Mouse (Mus musculus): ENCODE results near the gene Cd7. TPM values are rescaled to one million over a fixed set of nuclear protein-coding genes. Genes with fewer than 3 reads are reported as not detected.

Gene Cd7
- polyA plus RNA-seq, 1 experiment from 2014 or later = not detected

- H3K9me3 ChIP-seq (ENCODE audit: control insufficient read depth, low read length) = no peaks in the 10 kb centered on the region
- WGBS = 77% methylated on average over 3 of the region's 3 CpGs
- H3K4me2 ChIP-seq (replicated peaks; ENCODE audit: low read depth, low read length) = peak overlapping the region; percentile 39
- no peaks in the 10 kb centered on the region for H3K36me3 ChIP-seq (ENCODE audit: control insufficient read depth, insufficient read depth, low read length)
- no peak overlapping the region for H3K27ac ChIP-seq (ENCODE audit: low read depth, low read length)
- DNase-seq (ENCODE audit: low spot score) (no peak), ATAC-seq (ENCODE audit: low FRiP score) (peak; percentile 30; the same call in 1 of the 2 replicates)
- H3K4me1 ChIP-seq (replicated peaks; ENCODE audit: control insufficient read depth, insufficient read depth, low read length) = peaks cover 4% of the 10 kb centered on the region
- H3K9ac ChIP-seq (ENCODE audit: low read depth, low read length) = peak overlapping the region; percentile 64
- H3K27me3 ChIP-seq (ENCODE audit: control insufficient read depth, insufficient read depth, low read length) = no peaks in the 10 kb centered on the region
- H3K4me3 ChIP-seq (ENCODE audit: low read depth, low read length) = peak overlapping the region; percentile 96
Measured at GRCm38 (mm10) chr11:120991791-120992190, 47.4 kb downstream of the Cd7 start.

GRCm38 (mm10) chr11:120990951-120991526 is 48.2 kb downstream of the Cd7 start, which contains the start of gene Csnk1d:
TSS of gene Csnk1d (minus strand) at chr11:120991330.
- peak within 1 kb of the TSS; percentile 87 for H3K4me2 ChIP-seq (replicated peaks; ENCODE audit: low read depth, low read length)
- H3K4me1 ChIP-seq (replicated peaks; ENCODE audit: control insufficient read depth, insufficient read depth, low read length) = peaks cover 4% of the 10 kb centered on the region
- peak within 1 kb of the TSS; percentile 99 for H3K9ac ChIP-seq (ENCODE audit: low read depth, low read length)
- no peaks in the 10 kb centered on the region for H3K9me3 ChIP-seq (ENCODE audit: control insufficient read depth, low read length)
- DNase-seq (ENCODE audit: low spot score) (peak; percentile 99), ATAC-seq (ENCODE audit: low FRiP score) (peak; percentile 90)
- H3K27ac ChIP-seq (ENCODE audit: low read depth, low read length) = peak within 1 kb of the TSS; percentile 98
- H3K4me3 ChIP-seq (ENCODE audit: low read depth, low read length) = peak within 1 kb of the TSS; percentile 96
- under 1% methylated on average over 58 of the region's 59 CpGs for WGBS
- H3K36me3 ChIP-seq (ENCODE audit: control insufficient read depth, insufficient read depth, low read length) = no peaks in the 10 kb centered on the region
- H3K27me3 ChIP-seq (ENCODE audit: control insufficient read depth, insufficient read depth, low read length) = no peaks in the 10 kb centered on the region

GRCm38 (mm10) chr11:120990126-120990781 is 49.0 kb downstream of the Cd7 start:
- H3K9me3 ChIP-seq (ENCODE audit: control insufficient read depth, low read length) = no peaks in the 10 kb centered on the region
- 2% methylated on average over 22 of the region's 35 CpGs for WGBS
- peak overlapping the region; percentile 96 for H3K4me3 ChIP-seq (ENCODE audit: low read depth, low read length)
- peak overlapping the region; percentile 87 for H3K4me2 ChIP-seq (replicated peaks; ENCODE audit: low read depth, low read length)
- peak overlapping the region; percentile 99 for H3K9ac ChIP-seq (ENCODE audit: low read depth, low read length)
- no peaks in the 10 kb centered on the region for H3K36me3 ChIP-seq (ENCODE audit: control insufficient read depth, insufficient read depth, low read length)
- H3K27ac ChIP-seq (ENCODE audit: low read depth, low read length) = peak overlapping the region; percentile 98
- ATAC-seq (ENCODE audit: low FRiP score) = peak; percentile 56
- H3K4me1 ChIP-seq (replicated peaks; ENCODE audit: control insufficient read depth, insufficient read depth, low read length) = peaks cover 4% of the 10 kb centered on the region
- peak; percentile 63 for DNase-seq (ENCODE audit: low spot score)
- no peaks in the 10 kb centered on the region for H3K27me3 ChIP-seq (ENCODE audit: control insufficient read depth, insufficient read depth, low read length)

- H3K36me3 ChIP-seq (ENCODE audit: control insufficient read depth, insufficient read depth, low read length) = no peaks in the 10 kb centered on the region
- peak overlapping the region; percentile 87 for H3K4me2 ChIP-seq (replicated peaks; ENCODE audit: low read depth, low read length)
- peak overlapping the region; percentile 99 for H3K9ac ChIP-seq (ENCODE audit: low read depth, low read length)
- ATAC-seq (ENCODE audit: low FRiP score) (no peak), DNase-seq (ENCODE audit: low spot score) (peak; percentile 31)
- 43% methylated on average over 1 of the region's 1 CpGs for WGBS
- H3K4me3 ChIP-seq (ENCODE audit: low read depth, low read length) = peak overlapping the region; percentile 96
- H3K27me3 ChIP-seq (ENCODE audit: control insufficient read depth, insufficient read depth, low read length) = no peaks in the 10 kb centered on the region
- H3K4me1 ChIP-seq (replicated peaks; ENCODE audit: control insufficient read depth, insufficient read depth, low read length) = peaks cover 4% of the 10 kb centered on the region
- H3K27ac ChIP-seq (ENCODE audit: low read depth, low read length) = no peak overlapping the region
- H3K9me3 ChIP-seq (ENCODE audit: control insufficient read depth, low read length) = no peaks in the 10 kb centered on the region
Measured at GRCm38 (mm10) chr11:120989523-120989922, 49.7 kb downstream of the Cd7 start.

- Histone ChIP-seq H3K4me1 (replicated peaks; ENCODE audit: control insufficient read depth, insufficient read depth, low read length) (peaks cover 4% of the 10 kb centered on the region), H3K4me3 (ENCODE audit: low read depth, low read length) (no peak overlapping the region), H3K27me3 (ENCODE audit: control insufficient read depth, insufficient read depth, low read length) (no peaks in the 10 kb centered on the region), H3K27ac (ENCODE audit: low read depth, low read length) (no peak overlapping the region), H3K9me3 (ENCODE audit: control insufficient read depth, low read length) (no peaks in the 10 kb centered on the region), H3K4me2 (replicated peaks; ENCODE audit: low read depth, low read length) (no peak overlapping the region; the same call in 1 of the 2 replicates), H3K9ac (ENCODE audit: low read depth, low read length) (no peak overlapping the region), H3K36me3 (ENCODE audit: control insufficient read depth, insufficient read depth, low read length) (no peaks in the 10 kb centered on the region)
- ATAC-seq (ENCODE audit: low FRiP score) (no peak), DNase-seq (ENCODE audit: low spot score) (no peak)
- WGBS = 93% methylated on average over 4 of the region's 4 CpGs
Measured at GRCm38 (mm10) chr11:120988410-120988809, 50.8 kb downstream of the Cd7 start.

- H3K36me3 ChIP-seq (ENCODE audit: control insufficient read depth, insufficient read depth, low read length) = peaks cover 2% of the 10 kb centered on the region; the same call in 1 of the 2 replicates
Measured at GRCm38 (mm10) chr11:120987608-120988007, 51.6 kb downstream of the Cd7 start.

More at GRCm38 (mm10) chr11:120987608-120988007, 51.6 kb downstream of the Cd7 start:
- Histone ChIP-seq H3K4me3 (ENCODE audit: low read depth, low read length) (no peak overlapping the region), H3K27me3 (ENCODE audit: control insufficient read depth, insufficient read depth, low read length) (no peaks in the 10 kb centered on the region), H3K9me3 (ENCODE audit: control insufficient read depth, low read length) (no peaks in the 10 kb centered on the region), H3K4me1 (replicated peaks; ENCODE audit: control insufficient read depth, insufficient read depth, low read length) (peaks cover 4% of the 10 kb centered on the region), H3K27ac (ENCODE audit: low read depth, low read length) (no peak overlapping the region), H3K4me2 (replicated peaks; ENCODE audit: low read depth, low read length) (no peak overlapping the region), H3K9ac (ENCODE audit: low read depth, low read length) (no peak overlapping the region)
- DNase-seq (ENCODE audit: low spot score) = no peak
- 86% methylated on average over 3 of the region's 3 CpGs for WGBS
- ATAC-seq (ENCODE audit: low FRiP score) = no peak

Other genes with a start within 250 kb of the Cd7 start
- 70.9 and 71.3 TPM in 2 replicates for gene Dus1l, start 243.0 kb downstream of the Cd7 start, polyA plus RNA-seq (2014; fragmentation: Nextera tagmentation; extraction: Ambion mirVana)
- gene Fasn, start 214.9 kb downstream of the Cd7 start, polyA plus RNA-seq (2014; fragmentation: Nextera tagmentation; extraction: Ambion mirVana) = 76.0 and 94.1 TPM in 2 replicates
- gene Ccdc57, start 106.5 kb downstream of the Cd7 start, polyA plus RNA-seq (2014; fragmentation: Nextera tagmentation; extraction: Ambion mirVana) = 3.9 and 4.7 TPM in 2 replicates
- 25.8 and 32.0 TPM in 2 replicates for gene Slc16a3, start 90.9 kb downstream of the Cd7 start, polyA plus RNA-seq (2014; fragmentation: Nextera tagmentation; extraction: Ambion mirVana)
- 58.4 and 71.3 TPM in 2 replicates for gene Csnk1d, start 48.1 kb downstream of the Cd7 start, polyA plus RNA-seq (2014; fragmentation: Nextera tagmentation; extraction: Ambion mirVana)
- gene Sectm1b, start 24.2 kb upstream of the Cd7 start, polyA plus RNA-seq (2014; fragmentation: Nextera tagmentation; extraction: Ambion mirVana) = not detected in 2 replicates
- gene Sectm1a, start 41.8 kb upstream of the Cd7 start, polyA plus RNA-seq (2014; fragmentation: Nextera tagmentation; extraction: Ambion mirVana) = not detected in 2 replicates
- gene Tex19.2, start 79.3 kb upstream of the Cd7 start, polyA plus RNA-seq (2014; fragmentation: Nextera tagmentation; extraction: Ambion mirVana) = not detected in 2 replicates
- 0.20 TPM in 1 of 2 replicates, not detected in the other for gene Tex19.1, start 106.7 kb upstream of the Cd7 start, polyA plus RNA-seq (2014; fragmentation: Nextera tagmentation; extraction: Ambion mirVana)
- gene Uts2r, start 120.9 kb upstream of the Cd7 start, polyA plus RNA-seq (2014; fragmentation: Nextera tagmentation; extraction: Ambion mirVana) = 0.23 and 0.25 TPM in 2 replicates
- gene Hexdc, start 165.0 kb upstream of the Cd7 start, polyA plus RNA-seq (2014; fragmentation: Nextera tagmentation; extraction: Ambion mirVana) = 6.2 and 7.0 TPM in 2 replicates
- 17.0 and 19.2 TPM in 2 replicates for gene Ogfod3, start 165.3 kb upstream of the Cd7 start, polyA plus RNA-seq (2014; fragmentation: Nextera tagmentation; extraction: Ambion mirVana)
- gene Cybc1, start 189.9 kb upstream of the Cd7 start, polyA plus RNA-seq (2014; fragmentation: Nextera tagmentation; extraction: Ambion mirVana) = 42.6 and 43.9 TPM in 2 replicates
- 75.4 and 79.1 TPM in 2 replicates for gene Narf, start 197.8 kb upstream of the Cd7 start, polyA plus RNA-seq (2014; fragmentation: Nextera tagmentation; extraction: Ambion mirVana)
- 12.4 and 13.5 TPM in 2 replicates for gene Foxk2, start 220.6 kb upstream of the Cd7 start, polyA plus RNA-seq (2014; fragmentation: Nextera tagmentation; extraction: Ambion mirVana)

Measured in hindbrain, embryonic 11.5 days (tissue).